Mouse (Mus musculus) megakaryocyte-erythroid progenitor cell, adult 5-6 weeks (primary cell): ENCODE results near the gene Gtpbp1. TPM values are rescaled to one million over a fixed set of nuclear protein-coding genes. Genes with fewer than 3 reads are reported as not detected.

Source experiments
- ATAC-seq: replicated peaks from 2 replicates; pipeline ENCODE4 v1.8.0; 2016; ENCODE audit warnings: mild to moderate bottlenecking, inconsistent platforms; ENCODE audit not compliant: severe bottlenecking, poor library complexity, low FRiP score, low TSS enrichment
- total RNA-seq, 2 experiments: library from RNA; stranded (forward) in 1 of 2; stranded (reverse) in 1 of 2; fragments of 200-1000, 215-1000 nt in 1 of 2; fragments of >200 nt in 1 of 2; fragmentation: Nextera tagmentation in 1 of 2; gene quantifications; 2 replicates each; pipeline ENCODE4 v1.2.3; 2014 to 2017

The Gtpbp1 gene
- total RNA-seq, 2 experiments from 2014 or later = 79.3 to 126 TPM

- ATAC-seq = 0 out of 2 replicates have a peak, but pooled peaks have one; percentile 52
These were observed 17.7 kb downstream of the Gtpbp1 start for GRCm38 (mm10) chr15:79708229-79708822.

GRCm38 (mm10) chr15:79715646-79716045 lies 25.0 kb downstream of the Gtpbp1 start:
- ATAC-seq = no peak

- no peak for ATAC-seq
These were observed 26.1 kb downstream of the Gtpbp1 start for GRCm38 (mm10) chr15:79716710-79717109.

GRCm38 (mm10) chr15:79720267-79720666 lies 29.6 kb downstream of the Gtpbp1 start:
- ATAC-seq = no peak

GRCm38 (mm10) chr15:79720796-79721195 lies 30.2 kb downstream of the Gtpbp1 start:
- ATAC-seq = no peak

GRCm38 (mm10) chr15:79723439-79723838 lies 32.8 kb downstream of the Gtpbp1 start:
- 0 out of 2 replicates have a peak, but pooled peaks have one; percentile 37 for ATAC-seq

- ATAC-seq = no peak
These were observed 34.6 kb downstream of the Gtpbp1 start for GRCm38 (mm10) chr15:79725190-79725789.

- no peak for ATAC-seq
These were observed 37.2 kb downstream of the Gtpbp1 start for GRCm38 (mm10) chr15:79727840-79728239.

- no peak for ATAC-seq
These were observed 37.7 kb downstream of the Gtpbp1 start for GRCm38 (mm10) chr15:79728311-79728710.

GRCm38 (mm10) chr15:79728731-79729388 lies 38.2 kb downstream of the Gtpbp1 start:
- ATAC-seq = no peak

GRCm38 (mm10) chr15:79731554-79731953 lies 40.9 kb downstream of the Gtpbp1 start:
- no peak for ATAC-seq

GRCm38 (mm10) chr15:79733192-79733591 lies 42.5 kb downstream of the Gtpbp1 start:
- no peak for ATAC-seq

GRCm38 (mm10) chr15:79733640-79734039 lies 43.0 kb downstream of the Gtpbp1 start:
- ATAC-seq = no peak

- ATAC-seq = no peak
These were observed 43.7 kb downstream of the Gtpbp1 start for GRCm38 (mm10) chr15:79734311-79734710.

- ATAC-seq = no peak
These were observed 50.1 kb downstream of the Gtpbp1 start for GRCm38 (mm10) chr15:79740739-79741138.

GRCm38 (mm10) chr15:79741173-79741858 lies 50.7 kb downstream of the Gtpbp1 start:
- ATAC-seq = peak; percentile 9

- ATAC-seq = peak; percentile 55
These were observed 51.5 kb downstream of the Gtpbp1 start, which contains the start of gene Sun2 for GRCm38 (mm10) chr15:79741921-79742705. TSS of gene Sun2 (minus strand) at chr15:79742536.

GRCm38 (mm10) chr15:79742706-79743023 lies 52.0 kb downstream of the Gtpbp1 start:
- no peak for ATAC-seq

- ATAC-seq = no peak
These were observed 53.4 kb downstream of the Gtpbp1 start for GRCm38 (mm10) chr15:79744001-79744400.

GRCm38 (mm10) chr15:79744742-79745141 lies 54.1 kb downstream of the Gtpbp1 start:
- ATAC-seq = no peak
